Mouse (Mus musculus): Measurements from ENCODE around the gene Pax6. TPM values are rescaled to one million over a fixed set of nuclear protein-coding genes. Genes with fewer than 3 reads are reported as not detected.

Gene Pax6
- total RNA-seq, 2 experiments from 2014 or later = 11.8 to 13.5 TPM

DNA sequence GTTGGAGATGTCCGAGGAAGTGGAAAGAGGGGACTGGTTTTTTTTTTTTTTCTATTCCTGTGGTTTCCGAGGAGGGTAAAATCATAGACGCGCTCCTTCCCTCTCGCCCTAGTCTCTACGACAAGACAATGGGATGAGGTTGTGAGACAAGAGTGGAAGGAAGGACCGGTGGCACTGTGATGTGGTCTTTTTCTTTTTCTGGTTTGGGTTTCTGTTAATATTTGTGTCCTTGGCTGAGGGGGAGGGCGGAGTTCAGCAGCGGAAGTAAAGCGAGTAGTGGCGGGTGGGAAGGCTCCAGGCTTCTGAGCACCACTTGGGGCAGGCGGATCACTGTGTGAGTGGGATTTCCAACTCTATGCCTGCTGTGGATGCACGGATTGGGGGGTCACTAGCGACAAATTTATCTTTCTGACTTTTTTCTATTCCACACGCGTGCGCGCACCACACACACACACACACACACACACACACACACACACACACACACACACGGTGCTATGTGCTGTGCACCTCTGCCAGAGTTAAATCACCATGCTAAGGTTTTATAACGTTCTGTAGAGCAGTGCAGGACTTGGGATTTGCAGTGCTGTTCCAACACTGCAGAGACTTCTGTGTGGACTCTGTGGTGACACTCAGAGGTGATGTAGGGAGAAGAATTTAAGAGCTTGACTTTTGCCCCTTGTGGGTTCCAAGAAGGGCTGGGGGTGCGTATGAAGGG, 14.1 kb downstream of the Pax6 start:
- DNase-seq (ENCODE audit: low spot score in 2 of 2) = no peak

- no peak for DNase-seq (ENCODE audit: low spot score in 2 of 2)
These were observed 15.2 kb downstream of the Pax6 start for GRCm38 (mm10) chr2:105683771-105684410.

- DNase-seq (ENCODE audit: low spot score in 2 of 2) = no peak
These were observed 16.4 kb downstream of the Pax6 start for GRCm38 (mm10) chr2:105684991-105685650.

DNA sequence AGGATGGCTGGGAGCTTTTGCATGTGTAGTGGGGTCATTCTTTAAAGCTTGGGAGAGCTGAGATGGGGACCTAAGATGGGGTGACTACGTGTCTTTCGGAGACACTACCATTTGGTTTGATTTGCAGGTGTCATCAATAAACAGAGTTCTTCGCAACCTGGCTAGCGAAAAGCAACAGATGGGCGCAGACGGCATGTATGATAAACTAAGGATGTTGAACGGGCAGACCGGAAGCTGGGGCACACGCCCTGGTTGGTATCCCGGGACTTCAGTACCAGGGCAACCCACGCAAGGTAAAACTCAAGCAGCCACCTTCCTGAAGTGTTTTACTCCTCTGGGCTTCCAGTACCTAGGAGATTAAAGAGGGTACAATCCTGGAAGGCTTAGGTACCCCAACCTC, 17.0 kb downstream of the Pax6 start:
- no peak for DNase-seq (ENCODE audit: low spot score in 2 of 2)

- DNase-seq (ENCODE audit: low spot score in 2 of 2) = no peak
These were observed 17.9 kb downstream of the Pax6 start for GRCm38 (mm10) chr2:105686363-105687316.

DNA sequence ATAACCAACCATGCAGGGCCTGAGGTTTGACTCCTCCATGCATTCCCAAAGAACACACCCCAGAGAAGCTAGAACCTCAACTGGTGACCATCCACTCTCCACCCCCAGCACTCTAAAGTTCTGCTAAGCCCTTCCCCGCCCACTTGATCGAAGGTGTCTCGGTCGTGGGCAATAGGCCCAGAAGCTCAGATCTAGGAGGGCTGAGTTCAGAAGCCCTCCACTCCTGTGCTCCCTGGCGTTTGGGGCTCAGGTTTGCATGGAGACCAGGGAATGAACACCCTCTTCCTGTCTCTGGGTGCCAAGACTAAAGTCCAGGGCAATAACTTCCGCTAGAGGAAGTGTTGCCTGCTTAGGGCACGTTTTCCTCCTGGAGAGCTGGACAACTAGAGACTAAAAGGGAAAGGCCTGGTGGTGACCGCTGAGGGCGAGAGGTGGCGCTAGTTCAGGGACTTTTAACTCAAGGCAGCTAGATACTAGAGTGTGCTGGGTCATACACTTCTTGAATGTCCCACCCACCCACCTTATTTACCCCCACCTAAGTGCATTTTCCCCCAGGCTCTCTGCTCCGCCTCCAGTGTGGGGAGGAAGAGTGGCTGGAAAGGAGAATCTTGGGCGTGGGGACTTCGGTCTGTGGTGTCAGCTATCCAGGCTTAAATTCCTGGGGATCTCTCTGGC, 18.8 kb downstream of the Pax6 start:
- DNase-seq (ENCODE audit: low spot score in 2 of 2) = peak in 1 of 2 experiments; percentile 65

GRCm38 (mm10) chr2:105688011-105688410, 19.3 kb downstream of the Pax6 start:
- DNase-seq (ENCODE audit: low spot score in 2 of 2) = no peak

DNA sequence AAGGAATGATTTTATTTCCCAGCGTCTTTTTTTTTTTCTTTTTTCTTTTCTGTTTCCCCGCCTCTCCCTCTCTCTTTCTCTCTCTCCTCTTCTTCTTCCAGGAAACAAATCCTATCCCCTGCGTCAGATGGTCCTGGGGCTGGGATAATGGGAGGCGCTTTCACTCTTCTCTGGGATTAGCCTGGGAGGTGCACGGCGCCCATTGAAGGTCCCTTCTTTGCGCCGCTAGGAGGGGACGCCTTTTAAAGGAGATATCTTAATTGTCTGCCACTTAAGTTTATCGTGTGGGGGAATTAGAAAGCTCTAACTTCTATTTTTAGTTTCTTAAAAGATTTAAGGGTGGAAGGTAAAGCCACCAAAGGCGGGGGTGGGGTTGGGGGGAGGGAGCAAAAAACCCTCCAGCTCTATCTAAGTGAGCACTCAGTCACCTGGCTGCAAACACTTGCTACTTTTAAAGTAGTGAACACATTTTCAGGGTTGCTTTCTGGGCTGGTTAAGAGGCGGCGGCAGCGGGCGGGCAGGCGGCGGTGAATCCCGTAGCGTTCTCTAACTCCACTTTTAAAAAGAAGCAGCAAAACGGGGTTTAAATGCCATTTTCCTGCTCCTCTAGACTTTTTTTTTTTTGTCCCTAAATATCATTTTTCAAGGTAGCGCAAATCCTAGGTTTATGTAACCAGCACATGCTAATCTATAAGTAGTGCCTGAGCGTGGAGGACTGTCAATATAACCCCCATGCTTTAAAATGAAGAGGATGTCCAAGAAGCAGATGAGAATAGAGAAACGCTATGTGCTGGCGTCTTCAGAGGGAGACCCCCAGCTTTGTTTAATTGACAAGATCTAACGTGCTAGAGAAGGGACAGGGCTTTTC, 20.0 kb downstream of the Pax6 start:
- DNase-seq (ENCODE audit: low spot score in 2 of 2) = no peak

GRCm38 (mm10) chr2:105689304-105689770, 20.6 kb downstream of the Pax6 start:
- DNase-seq (ENCODE audit: low spot score in 2 of 2) = no peak

DNA sequence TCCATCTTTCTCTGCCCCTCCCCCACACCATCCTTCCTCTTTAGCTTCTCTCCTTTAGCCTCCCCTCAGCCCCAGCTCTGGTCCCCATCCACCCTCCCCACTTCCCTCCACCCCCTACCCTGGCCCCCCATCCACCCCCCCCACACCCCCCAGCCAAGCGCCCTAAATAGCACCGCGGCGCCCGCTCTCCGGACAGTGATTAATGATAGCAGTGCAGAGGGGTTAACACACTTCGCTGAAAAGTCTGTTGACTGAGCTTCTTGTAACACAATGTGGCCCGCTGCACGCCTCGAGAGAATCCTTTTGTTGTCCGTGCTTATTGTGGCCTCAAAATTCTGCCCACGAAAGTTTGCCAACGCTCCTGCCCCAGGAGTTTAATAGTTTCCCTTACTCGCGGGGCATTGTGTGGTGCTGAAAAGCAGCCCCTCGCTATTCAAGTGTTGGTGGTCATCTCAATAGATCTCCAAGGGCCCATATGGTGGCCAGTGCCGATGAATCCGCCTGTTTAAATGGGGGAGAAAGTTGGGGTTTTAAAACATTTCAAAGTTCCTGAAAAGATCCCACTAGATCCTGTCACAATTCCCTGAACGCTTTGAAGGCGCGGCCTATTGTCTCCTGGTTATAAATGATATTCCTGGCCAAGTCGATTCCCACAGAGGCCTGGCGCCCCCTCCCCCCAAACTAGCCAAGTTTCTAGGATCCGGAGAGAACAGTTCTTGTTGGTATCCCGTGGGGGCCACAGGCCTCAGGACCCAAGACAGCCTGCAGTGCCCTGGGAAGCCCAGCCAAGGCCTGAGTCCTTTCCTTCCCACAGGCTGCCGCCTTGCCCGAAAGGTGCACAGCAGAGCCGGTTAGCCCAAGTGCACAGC, 21.3 kb downstream of the Pax6 start:
- peak in 1 of 2 experiments; percentile 49 for DNase-seq (ENCODE audit: low spot score in 2 of 2)

DNA sequence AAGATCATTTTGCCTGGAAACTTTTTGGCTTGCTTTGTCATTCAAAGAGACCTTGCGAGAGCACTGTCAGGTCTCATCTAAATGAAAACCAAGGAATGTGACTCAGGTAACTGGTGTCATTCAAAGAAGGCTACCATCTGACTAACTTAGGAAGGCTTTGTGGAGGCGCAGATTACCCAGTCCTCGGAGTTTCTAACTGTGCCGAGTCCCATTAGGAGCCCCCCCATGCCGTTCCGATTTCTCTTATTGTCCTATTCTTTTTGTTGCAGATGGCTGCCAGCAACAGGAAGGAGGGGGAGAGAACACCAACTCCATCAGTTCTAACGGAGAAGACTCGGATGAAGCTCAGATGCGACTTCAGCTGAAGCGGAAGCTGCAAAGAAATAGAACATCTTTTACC, 22.6 kb downstream of the Pax6 start:
- no peak for DNase-seq (ENCODE audit: low spot score in 2 of 2)

- no peak for DNase-seq (ENCODE audit: low spot score in 2 of 2)
These were observed 29.0 kb downstream of the Pax6 start for GRCm38 (mm10) chr2:105697741-105698140.

DNA sequence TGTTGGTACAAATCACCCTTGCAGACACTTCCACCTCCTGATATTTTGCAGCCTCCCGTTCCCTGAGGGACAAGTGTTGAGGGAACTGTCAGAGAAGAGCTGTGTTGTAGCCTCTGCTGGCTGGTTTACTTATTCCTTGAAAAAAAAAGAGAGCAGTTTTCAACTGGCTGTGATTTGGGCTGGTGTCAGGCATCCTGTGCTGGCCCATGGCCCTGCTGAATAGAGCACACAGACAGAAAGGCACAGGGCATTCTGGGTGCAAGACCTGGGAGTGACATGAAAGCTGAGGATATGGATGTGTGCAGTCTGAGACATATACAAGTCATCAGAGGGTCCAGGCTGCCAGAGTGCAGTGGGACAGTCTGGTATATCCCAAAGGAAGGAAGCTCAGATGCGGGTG, 29.9 kb downstream of the Pax6 start:
- no peak for DNase-seq (ENCODE audit: low spot score in 2 of 2)

GRCm38 (mm10) chr2:105701781-105702180, 33.1 kb downstream of the Pax6 start:
- no peak for DNase-seq (ENCODE audit: low spot score in 2 of 2)

GRCm38 (mm10) chr2:105702586-105702985, 33.9 kb downstream of the Pax6 start:
- DNase-seq (ENCODE audit: low spot score in 2 of 2) = no peak

DNA sequence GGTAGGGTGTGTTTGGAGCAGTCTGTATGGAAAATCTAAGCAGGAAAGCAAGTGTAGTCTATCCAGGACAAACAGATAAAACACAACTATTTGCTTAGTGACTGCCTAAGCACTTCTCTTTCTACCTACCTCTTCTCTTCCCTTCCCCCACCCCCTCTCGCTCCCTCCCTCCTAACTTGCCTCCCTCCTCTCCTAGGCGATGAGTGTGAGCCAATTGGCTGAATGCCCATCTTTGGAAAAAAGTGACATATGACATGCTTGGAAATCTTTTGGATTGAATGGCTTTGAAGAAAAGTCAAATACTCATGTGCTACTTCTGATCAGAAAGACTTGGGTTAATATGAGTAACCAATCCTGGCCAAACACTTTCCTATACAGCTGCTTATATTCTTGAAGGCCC, 36.6 kb downstream of the Pax6 start:
- no peak for DNase-seq (ENCODE audit: low spot score in 2 of 2)

DNA sequence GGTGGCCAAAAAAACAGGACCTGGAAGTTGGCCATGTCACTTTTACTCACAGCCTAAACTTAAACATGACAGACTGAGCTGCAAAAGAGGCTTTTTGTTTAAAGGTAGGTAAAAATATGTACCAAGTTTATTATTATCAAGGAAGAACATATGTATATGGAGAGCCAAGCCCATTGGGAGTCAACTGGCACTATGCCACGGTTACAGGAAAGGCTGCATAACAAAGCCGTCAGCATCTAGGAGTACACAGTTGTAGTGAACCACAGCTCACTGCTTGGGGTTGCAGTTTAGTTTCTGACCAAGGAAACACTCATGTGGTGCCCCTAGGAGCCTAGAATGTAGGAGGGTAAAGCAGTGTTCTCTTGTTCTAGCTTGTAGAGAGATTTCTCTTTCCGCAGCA, 40.4 kb downstream of the Pax6 start:
- no peak for DNase-seq (ENCODE audit: low spot score in 2 of 2)

GRCm38 (mm10) chr2:105710511-105710910, 41.8 kb downstream of the Pax6 start:
- DNase-seq (ENCODE audit: low spot score in 2 of 2) = no peak

All from layer of hippocampus, postnatal 10 days (tissue).